Mouse (Mus musculus): Measurements from ENCODE around the gene Zfp433. TPM values are rescaled to one million over a fixed set of nuclear protein-coding genes. Genes with fewer than 3 reads are reported as not detected.
"Not testable (repeated sequence)": the region's sequence is repeated elsewhere in the genome, so short reads cannot be mapped to it uniquely, and the experiment has no call there.

The Zfp433 gene
- total RNA-seq (2021) = 1 to 10 TPM; 4.8 to 5.2 TPM
- long read RNA-seq, experiment 1, partial matches to known transcripts = 0 of 1 reads
- long read RNA-seq, experiment 1, other reads (novel, unspliced or antisense) = 0 of 1 reads
- long read RNA-seq, experiment 2, partial matches to known transcripts = 0 of 5 reads
- long read RNA-seq, experiment 2, other reads (novel, unspliced or antisense) = 4 of 5 reads

- not testable (repeated sequence) for DNase-seq
Observed at GRCm38 (mm10) chr10:81704531-81705301, at the start of gene Zfp433. Zfp433 (plus strand) TSS chr10:81704825.

- no peak for DNase-seq
Observed at GRCm38 (mm10) chr10:81655178-81655577, 49.4 kb upstream of the Zfp433 start.

- DNase-seq = no peak
Observed at GRCm38 (mm10) chr10:81656174-81656573, 48.5 kb upstream of the Zfp433 start.

GRCm38 (mm10) chr10:81687114-81687513 lies 17.5 kb upstream of the Zfp433 start:
- not testable (repeated sequence) for DNase-seq

- not testable (repeated sequence) for DNase-seq
Observed at GRCm38 (mm10) chr10:81770506-81771403, 66.1 kb downstream of the Zfp433 start, which contains the start of gene Gm3055. Gm3055 (minus strand) TSS chr10:81771161.

- not testable (repeated sequence) for DNase-seq
Observed at GRCm38 (mm10) chr10:81771404-81771777, 66.8 kb downstream of the Zfp433 start.

Other genes with a start within 250 kb of the Zfp433 start
- gene Nfic, start 249.2 kb upstream of the Zfp433 start, total RNA-seq (2021) = 100 to 1,000 TPM; 215 to 268 TPM
- gene Celf5, start 222.1 kb upstream of the Zfp433 start, total RNA-seq (2021) = under 1 TPM in 1 of 2 experiments, not detected in 1; 0.24 TPM
- 10 to 100 TPM; 34.2 to 47.8 TPM for gene Ncln, start 208.4 kb upstream of the Zfp433 start, total RNA-seq (2021)
- under 1 TPM; 0.99 to 1.00 TPM for gene S1pr4, start 204.7 kb upstream of the Zfp433 start, total RNA-seq (2021)
- gene Gna15, start 180.6 kb upstream of the Zfp433 start, total RNA-seq (2021) = under 1 TPM; 0.36 to 0.62 TPM
- gene Gna11, start 159.6 kb upstream of the Zfp433 start, total RNA-seq (2021) = 10 to 100 TPM; 24.8 to 25.9 TPM
- gene Aes, start 145.3 kb upstream of the Zfp433 start, total RNA-seq (2021) = 100 to 1,000 TPM; 845 to 891 TPM
- 1 to 10 TPM; 5.3 to 6.2 TPM for gene Tle2, start 130.3 kb upstream of the Zfp433 start, total RNA-seq (2021)
- gene Tle6, start 103.8 kb upstream of the Zfp433 start, total RNA-seq (2021) = 1 to 10 TPM; 3.9 to 6.8 TPM
- 1 to 10 TPM; 1.8 to 2.5 TPM for gene BC025920, start 98.6 kb upstream of the Zfp433 start, total RNA-seq (2021)
- gene Sirt6, start 77.0 kb upstream of the Zfp433 start, total RNA-seq (2021) = 1 to 10 TPM; 3.8 to 5.2 TPM
- gene Ankrd24, start 76.3 kb upstream of the Zfp433 start, total RNA-seq (2021) = 1 to 10 TPM; 5.9 to 9.5 TPM
- 1 to 10 TPM in 1 of 2 experiments, under 1 TPM in 1; 0.87 to 1.3 TPM for gene Gm10778, start 55.8 kb upstream of the Zfp433 start, total RNA-seq (2021)
- under 1 TPM; 0.13 to 0.51 TPM for gene Gm3055, start 66.3 kb downstream of the Zfp433 start, total RNA-seq (2021)
- under 1 TPM; 0.64 to 0.87 TPM for gene Gm4767, start 107.4 kb downstream of the Zfp433 start, total RNA-seq (2021)
- 1 to 10 TPM; 1.7 to 2.0 TPM for gene Gm32687, start 159.1 kb downstream of the Zfp433 start, total RNA-seq (2021)
- under 1 TPM; 0.32 to 1.00 TPM for gene Zfp781, start 225.7 kb downstream of the Zfp433 start, total RNA-seq (2021)

Measured in gastrocnemius, postnatal 25 days (tissue).